Mouse (Mus musculus): ENCODE measurements around the gene Angpt4.
A peak's percentile ranks its signal among the peaks of the same experiment; 100 is the strongest.

Angpt4 gene

GRCm38 (mm10) chr2:151964052-151964451 is 53.0 kb downstream of the Angpt4 start:
- peak; percentile 90 for DNase-seq

- DNase-seq = peak; percentile 89
Measured at GRCm38 (mm10) chr2:151967176-151967750, 56.3 kb downstream of the Angpt4 start.

- DNase-seq = no peak
Measured at GRCm38 (mm10) chr2:151967792-151968191, 56.8 kb downstream of the Angpt4 start.

- DNase-seq = no peak
Measured at GRCm38 (mm10) chr2:151968451-151968850, 57.4 kb downstream of the Angpt4 start.

- no peak for DNase-seq
Measured at GRCm38 (mm10) chr2:151968986-151969385, 58.0 kb downstream of the Angpt4 start.

- no peak for DNase-seq
Measured at GRCm38 (mm10) chr2:151969396-151969795, 58.4 kb downstream of the Angpt4 start.

GRCm38 (mm10) chr2:151970191-151971172 is 59.5 kb downstream of the Angpt4 start:
- peak; percentile 95 for DNase-seq

GRCm38 (mm10) chr2:151971748-151972147 is 60.7 kb downstream of the Angpt4 start:
- DNase-seq = no peak

GRCm38 (mm10) chr2:151972880-151973594 is 62.0 kb downstream of the Angpt4 start:
- peak; percentile 92 for DNase-seq

GRCm38 (mm10) chr2:151973595-151974562 is 62.9 kb downstream of the Angpt4 start:
- DNase-seq = peak; percentile 51

GRCm38 (mm10) chr2:151975295-151975694 is 64.3 kb downstream of the Angpt4 start:
- DNase-seq = no peak

GRCm38 (mm10) chr2:151976067-151976466 is 65.1 kb downstream of the Angpt4 start:
- DNase-seq = no peak

- no peak for DNase-seq
Measured at GRCm38 (mm10) chr2:151977689-151978440, 66.9 kb downstream of the Angpt4 start.

- no peak for DNase-seq
Measured at GRCm38 (mm10) chr2:151978494-151978893, 67.5 kb downstream of the Angpt4 start.

- peak; percentile 97 for DNase-seq
Measured at GRCm38 (mm10) chr2:151979470-151980354, 68.7 kb downstream of the Angpt4 start, which contains the start of gene Fam110a. Fam110a (minus strand) TSS chr2:151980219.

- no peak for DNase-seq
Measured at GRCm38 (mm10) chr2:151980355-151980693, 69.3 kb downstream of the Angpt4 start.

GRCm38 (mm10) chr2:151981268-151981667 is 70.3 kb downstream of the Angpt4 start:
- no peak for DNase-seq

GRCm38 (mm10) chr2:151982476-151982875 is 71.5 kb downstream of the Angpt4 start:
- no peak for DNase-seq

GRCm38 (mm10) chr2:151984019-151984418 is 73.0 kb downstream of the Angpt4 start:
- no peak for DNase-seq

- no peak for DNase-seq
Measured at GRCm38 (mm10) chr2:151985426-151986172, 74.6 kb downstream of the Angpt4 start.
